Mouse (Mus musculus): ENCODE measurements around the gene Ltbr. TPM values are rescaled to one million over a fixed set of nuclear protein-coding genes. Genes with fewer than 3 reads are reported as not detected.
A peak's percentile ranks its signal among the peaks of the same experiment; 100 is the strongest.

Ltbr gene
- 11.0 and 14.8 TPM in 2 replicates for polyA plus RNA-seq (2014; fragmentation: Nextera tagmentation; extraction: Ambion mirVana)

DNA sequence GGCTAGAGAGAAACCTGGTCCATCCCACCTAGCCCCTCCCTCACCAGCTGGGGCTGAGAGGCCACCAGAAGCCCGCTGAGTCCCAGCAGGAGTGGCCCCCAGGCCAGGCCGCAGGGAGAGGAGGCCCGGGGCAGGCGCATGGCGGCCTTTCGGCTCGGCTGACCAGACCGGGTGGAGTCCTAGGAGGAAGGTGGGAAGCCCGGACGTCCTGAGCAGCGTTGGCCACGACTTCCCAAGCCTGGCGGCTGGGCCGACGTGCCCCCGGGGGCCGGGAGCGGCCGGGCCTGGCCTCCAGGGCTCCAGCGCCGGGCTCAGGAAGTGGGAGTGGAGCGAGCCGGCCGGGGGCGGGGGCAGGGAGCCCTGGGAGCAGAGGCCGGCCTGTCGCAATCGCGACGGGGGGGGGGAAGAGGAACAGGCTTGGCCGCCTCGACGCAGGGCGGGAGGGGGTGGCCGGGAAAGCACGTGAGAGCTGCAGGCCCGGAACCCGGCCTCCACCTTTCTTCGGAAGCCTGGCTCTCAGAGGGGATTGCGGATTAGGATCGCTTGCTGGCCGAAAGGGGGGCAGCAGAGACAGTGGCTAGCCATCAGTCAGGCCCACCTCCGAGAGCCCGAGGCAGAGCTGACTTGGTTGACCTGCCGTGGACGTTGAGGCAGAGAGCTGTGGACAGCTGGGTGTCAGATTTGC, at the start of gene Ltbr:
Ltbr (minus strand) TSS at position 340 of the 685 bp plus-strand sequence.
- WGBS: 3% methylated on average over 32 of the region's 46 CpGs

GRCm38 (mm10) chr6:125363021-125363420, 49.3 kb upstream of the Ltbr start:
- Histone ChIP-seq H3K4me1 (ENCODE audit: control insufficient read depth, insufficient read depth, low read length) (no peaks in the 10 kb centered on the region), H3K4me2 (ENCODE audit: low read depth, low read length) (peak overlapping the region; percentile 16; the same call in 1 of the 2 replicates), H3K36me3 (ENCODE audit: control insufficient read depth, insufficient read depth, low read length) (0 out of 2 replicates have a peak, but pooled peaks cover 2% of the 10 kb centered on the region), H3K9me3 (ENCODE audit: control insufficient read depth, low read length) (no peaks in the 10 kb centered on the region), H3K27me3 (ENCODE audit: control insufficient read depth, insufficient read depth, low read length) (peaks cover 19% of the 10 kb centered on the region), H3K27ac (ENCODE audit: low read depth, low read length) (no peak overlapping the region), H3K4me3 (ENCODE audit: low read depth, low read length) (no peak overlapping the region), H3K9ac (replicated peaks; ENCODE audit: low read depth, low read length) (no peak overlapping the region)
- WGBS: 20% methylated on average over 15 of the region's 15 CpGs
- no peak for ATAC-seq (ENCODE audit: low read depth)

More for the DNA sequence above, at the start of gene Ltbr:
- ATAC-seq (ENCODE audit: low read depth): peak; percentile 63
- Histone ChIP-seq H3K4me3 (ENCODE audit: low read depth, low read length) (peak within 1 kb of the TSS; percentile 29), H3K9me3 (ENCODE audit: control insufficient read depth, low read length) (no peaks in the 10 kb centered on the region), H3K27ac (ENCODE audit: low read depth, low read length) (no peak within 1 kb of the TSS), H3K27me3 (ENCODE audit: control insufficient read depth, insufficient read depth, low read length) (no peaks in the 10 kb centered on the region), H3K4me1 (ENCODE audit: control insufficient read depth, insufficient read depth, low read length) (peaks cover 6% of the 10 kb centered on the region; the same call in 1 of the 2 replicates), H3K4me2 (ENCODE audit: low read depth, low read length) (peak within 1 kb of the TSS; percentile 56), H3K36me3 (ENCODE audit: control insufficient read depth, insufficient read depth, low read length) (no peaks in the 10 kb centered on the region), H3K9ac (replicated peaks; ENCODE audit: low read depth, low read length) (peak within 1 kb of the TSS; percentile 64)

- Histone ChIP-seq H3K4me2 (ENCODE audit: low read depth, low read length) (peak overlapping the region; percentile 45), H3K4me3 (ENCODE audit: low read depth, low read length) (peak overlapping the region; percentile 23), H3K9me3 (ENCODE audit: control insufficient read depth, low read length) (no peaks in the 10 kb centered on the region), H3K27me3 (ENCODE audit: control insufficient read depth, insufficient read depth, low read length) (peaks cover 19% of the 10 kb centered on the region), H3K9ac (replicated peaks; ENCODE audit: low read depth, low read length) (0 out of 2 replicates have a peak overlapping the region, but pooled peaks have one; percentile 22), H3K4me1 (ENCODE audit: control insufficient read depth, insufficient read depth, low read length) (no peaks in the 10 kb centered on the region), H3K27ac (ENCODE audit: low read depth, low read length) (no peak overlapping the region), H3K36me3 (ENCODE audit: control insufficient read depth, insufficient read depth, low read length) (0 out of 2 replicates have a peak, but pooled peaks cover 2% of the 10 kb centered on the region)
- 13% methylated on average over 38 of the region's 38 CpGs for WGBS
- peak; percentile 65 for ATAC-seq (ENCODE audit: low read depth)
Measured at GRCm38 (mm10) chr6:125361467-125362291, 48.0 kb upstream of the Ltbr start.

DNA sequence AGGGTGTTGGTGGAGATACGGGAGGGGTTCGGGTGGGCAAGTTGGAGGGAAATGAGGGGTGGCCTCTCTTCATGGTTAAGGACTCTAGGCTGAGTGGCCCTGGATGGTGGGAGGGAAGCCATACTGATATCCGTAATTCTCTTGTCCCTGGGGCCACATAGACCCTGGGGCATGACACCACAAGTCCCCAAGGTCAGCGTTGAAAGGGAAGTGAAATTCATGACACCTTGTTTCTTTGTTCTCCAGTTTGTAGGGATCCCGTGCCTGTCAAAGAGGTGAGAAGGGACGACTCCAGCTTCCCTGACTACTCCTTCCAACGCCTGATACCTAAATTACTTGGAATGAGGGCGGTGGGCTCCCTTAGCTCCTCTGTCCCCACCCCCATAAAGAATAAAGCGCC, 47.2 kb upstream of the Ltbr start:
- no peaks in the 10 kb centered on the region for H3K9me3 ChIP-seq (ENCODE audit: control insufficient read depth, low read length)
- no peak overlapping the region for H3K27ac ChIP-seq (ENCODE audit: low read depth, low read length)
- ATAC-seq (ENCODE audit: low read depth): no peak
- H3K4me2 ChIP-seq (ENCODE audit: low read depth, low read length): no peak overlapping the region; the same call in 1 of the 2 replicates
- 54% methylated on average over 9 of the region's 9 CpGs for WGBS
- peaks cover 19% of the 10 kb centered on the region for H3K27me3 ChIP-seq (ENCODE audit: control insufficient read depth, insufficient read depth, low read length)
- 0 out of 2 replicates have a peak, but pooled peaks cover 2% of the 10 kb centered on the region for H3K36me3 ChIP-seq (ENCODE audit: control insufficient read depth, insufficient read depth, low read length)
- no peak overlapping the region for H3K9ac ChIP-seq (replicated peaks; ENCODE audit: low read depth, low read length)
- no peak overlapping the region for H3K4me3 ChIP-seq (ENCODE audit: low read depth, low read length)
- no peaks in the 10 kb centered on the region for H3K4me1 ChIP-seq (ENCODE audit: control insufficient read depth, insufficient read depth, low read length)

GRCm38 (mm10) chr6:125359999-125360398, 46.3 kb upstream of the Ltbr start:
- H3K27me3 ChIP-seq (ENCODE audit: control insufficient read depth, insufficient read depth, low read length): peaks cover 19% of the 10 kb centered on the region
- peaks cover 3% of the 10 kb centered on the region; the same call in 1 of the 2 replicates for H3K4me1 ChIP-seq (ENCODE audit: control insufficient read depth, insufficient read depth, low read length)
- no peaks in the 10 kb centered on the region for H3K9me3 ChIP-seq (ENCODE audit: control insufficient read depth, low read length)
- no peak overlapping the region for H3K4me3 ChIP-seq (ENCODE audit: low read depth, low read length)
- no peak overlapping the region for H3K9ac ChIP-seq (replicated peaks; ENCODE audit: low read depth, low read length)
- no peak overlapping the region for H3K4me2 ChIP-seq (ENCODE audit: low read depth, low read length)
- H3K27ac ChIP-seq (ENCODE audit: low read depth, low read length): no peak overlapping the region
- ATAC-seq (ENCODE audit: low read depth): no peak
- 0 out of 2 replicates have a peak, but pooled peaks cover 2% of the 10 kb centered on the region for H3K36me3 ChIP-seq (ENCODE audit: control insufficient read depth, insufficient read depth, low read length)
- 62% methylated on average over 9 of the region's 9 CpGs for WGBS

- Histone ChIP-seq H3K27me3 (ENCODE audit: control insufficient read depth, insufficient read depth, low read length) (peaks cover 4% of the 10 kb centered on the region; the same call in 1 of the 2 replicates), H3K4me3 (ENCODE audit: low read depth, low read length) (no peak overlapping the region), H3K4me1 (ENCODE audit: control insufficient read depth, insufficient read depth, low read length) (peaks cover 6% of the 10 kb centered on the region; the same call in 1 of the 2 replicates), H3K9me3 (ENCODE audit: control insufficient read depth, low read length) (no peaks in the 10 kb centered on the region), H3K9ac (replicated peaks; ENCODE audit: low read depth, low read length) (no peak overlapping the region), H3K36me3 (ENCODE audit: control insufficient read depth, insufficient read depth, low read length) (0 out of 2 replicates have a peak, but pooled peaks cover 2% of the 10 kb centered on the region), H3K4me2 (ENCODE audit: low read depth, low read length) (no peak overlapping the region), H3K27ac (ENCODE audit: low read depth, low read length) (no peak overlapping the region)
- 94% methylated on average over 15 of the region's 15 CpGs for WGBS
- ATAC-seq (ENCODE audit: low read depth): no peak
Measured at GRCm38 (mm10) chr6:125357334-125357733, 43.6 kb upstream of the Ltbr start.

- Histone ChIP-seq H3K36me3 (ENCODE audit: control insufficient read depth, insufficient read depth, low read length) (0 out of 2 replicates have a peak, but pooled peaks cover 2% of the 10 kb centered on the region), H3K9me3 (ENCODE audit: control insufficient read depth, low read length) (no peaks in the 10 kb centered on the region), H3K9ac (replicated peaks; ENCODE audit: low read depth, low read length) (no peak overlapping the region), H3K27ac (ENCODE audit: low read depth, low read length) (no peak overlapping the region), H3K4me3 (ENCODE audit: low read depth, low read length) (no peak overlapping the region), H3K4me1 (ENCODE audit: control insufficient read depth, insufficient read depth, low read length) (peaks cover 6% of the 10 kb centered on the region; the same call in 1 of the 2 replicates), H3K27me3 (ENCODE audit: control insufficient read depth, insufficient read depth, low read length) (no peaks in the 10 kb centered on the region), H3K4me2 (ENCODE audit: low read depth, low read length) (no peak overlapping the region)
- no peak for ATAC-seq (ENCODE audit: low read depth)
- 32% methylated on average over 8 of the region's 8 CpGs for WGBS
Measured at GRCm38 (mm10) chr6:125356264-125356663, 42.6 kb upstream of the Ltbr start.

GRCm38 (mm10) chr6:125355197-125355741, 41.6 kb upstream of the Ltbr start:
- peak overlapping the region; percentile 29; the same call in 1 of the 2 replicates for H3K4me2 ChIP-seq (ENCODE audit: low read depth, low read length)
- H3K27me3 ChIP-seq (ENCODE audit: control insufficient read depth, insufficient read depth, low read length): no peaks in the 10 kb centered on the region
- 9% methylated on average over 10 of the region's 10 CpGs for WGBS
- no peak overlapping the region for H3K27ac ChIP-seq (ENCODE audit: low read depth, low read length)
- H3K9ac ChIP-seq (replicated peaks; ENCODE audit: low read depth, low read length): no peak overlapping the region
- H3K9me3 ChIP-seq (ENCODE audit: control insufficient read depth, low read length): no peaks in the 10 kb centered on the region
- H3K36me3 ChIP-seq (ENCODE audit: control insufficient read depth, insufficient read depth, low read length): 0 out of 2 replicates have a peak, but pooled peaks cover 2% of the 10 kb centered on the region
- peaks cover 6% of the 10 kb centered on the region; the same call in 1 of the 2 replicates for H3K4me1 ChIP-seq (ENCODE audit: control insufficient read depth, insufficient read depth, low read length)
- H3K4me3 ChIP-seq (ENCODE audit: low read depth, low read length): no peak overlapping the region
- ATAC-seq (ENCODE audit: low read depth): no peak
